Mouse (Mus musculus) embryonic facial prominence, embryonic 12.5 days (tissue): ENCODE measurements around the gene Pck2. TPM values are rescaled to one million over a fixed set of nuclear protein-coding genes. Genes with fewer than 3 reads are reported as not detected.
A peak's percentile ranks its signal among the peaks of the same experiment; 100 is the strongest.

Source experiments
- ATAC-seq: fragments of 200-750 bp; cut with Nextera tagmentation; 2 replicates; pipeline ENCODE4 v1.8.0; 2017; ENCODE audit not compliant: insufficient number of reproducible peaks, insufficient read depth, low FRiP score, low TSS enrichment
- H3K27ac ChIP-seq: fragments of 300-500 bp; sonication (generic); 2 replicates; pipeline ENCODE4 v1.5.1; 2016; ENCODE audit warnings: mild to moderate bottlenecking
- H3K27me3 ChIP-seq: fragments of 300-500 bp; sonication (generic); 2 replicates; pipeline ENCODE4 v1.6.1; 2016; ENCODE audit warnings: mild to moderate bottlenecking, moderate library complexity
- H3K36me3 ChIP-seq: fragments of 300-500 bp; sonication (generic); 2 replicates; pipeline ENCODE4 v1.6.1; 2016; ENCODE audit warnings: mild to moderate bottlenecking
- H3K4me1 ChIP-seq: fragments of 300-500 bp; sonication (generic); 2 replicates; pipeline ENCODE4 v1.6.1; 2016
- H3K4me2 ChIP-seq: fragments of 300-500 bp; sonication (generic); replicated peaks from 2 replicates; pipeline ENCODE4 v1.6.1; 2016; ENCODE audit warnings: mild to moderate bottlenecking, moderate library complexity
- H3K4me3 ChIP-seq: fragments of 300-500 bp; sonication (generic); 2 replicates; pipeline ENCODE4 v1.5.1; 2016; ENCODE audit warnings: mild to moderate bottlenecking
- H3K9ac ChIP-seq: fragments of 300-500 bp; sonication (generic); 2 replicates; pipeline ENCODE4 v1.6.1; 2016; ENCODE audit warnings: mild to moderate bottlenecking, moderate library complexity
- H3K9me3 ChIP-seq: fragments of 300-500 bp; sonication (generic); 2 replicates; pipeline ENCODE4 v1.6.1; 2016; ENCODE audit warnings: mild to moderate bottlenecking, moderate library complexity
- WGBS: fragments of 180-500 bp; shearing (Covaris S2); methylation state at CpG from one replicate; pipeline ENCODE4 v1.1.7; 2016; 5-methylcytosine and 5-hydroxymethylcytosine counted together
- polyA plus RNA-seq: library from polyadenylated mRNA; unstranded; fragments of >200 nt; fragmentation: Nextera tagmentation; extraction: Ambion mirVana; gene quantifications from 2 replicates; pipeline ENCODE4 v1.2.1, GENCODE M21; 2016

The Pck2 gene
- polyA plus RNA-seq, 1 experiment from 2014 or later = 36.1 TPM

GRCm38 (mm10) chr14:55559799-55560201 is 19.7 kb downstream of the Pck2 start, which contains the start of gene Dcaf11:
Gene Dcaf11, plus strand, starts transcription at chr14:55560006.
- Histone ChIP-seq H3K27ac (peak within 1 kb of the TSS; percentile 95), H3K9me3 (no peaks in the 10 kb centered on the region), H3K4me1 (peaks cover 18% of the 10 kb centered on the region), H3K9ac (peak within 1 kb of the TSS; percentile 80), H3K4me2 (peak within 1 kb of the TSS; percentile 70), H3K27me3 (no peaks in the 10 kb centered on the region), H3K4me3 (peak within 1 kb of the TSS; percentile 67), H3K36me3 (peaks cover 16% of the 10 kb centered on the region)
- under 1% methylated on average over 27 of the region's 27 CpGs for WGBS
- peak; percentile 85 for ATAC-seq

GRCm38 (mm10) chr14:55560202-55561073 is 20.4 kb downstream of the Pck2 start, which contains the start of gene A730061H03Rik:
Gene A730061H03Rik, minus strand, starts transcription at chr14:55560406.
- peak; percentile 94 for ATAC-seq
- Histone ChIP-seq H3K9ac (peak within 1 kb of the TSS; percentile 80), H3K4me1 (peaks cover 18% of the 10 kb centered on the region), H3K4me2 (peak within 1 kb of the TSS; percentile 70), H3K27ac (peak within 1 kb of the TSS; percentile 95), H3K4me3 (peak within 1 kb of the TSS; percentile 67), H3K9me3 (no peaks in the 10 kb centered on the region), H3K27me3 (no peaks in the 10 kb centered on the region), H3K36me3 (peaks cover 23% of the 10 kb centered on the region)
- under 1% methylated on average over 51 of the region's 51 CpGs for WGBS

- Histone ChIP-seq H3K4me1 (peaks cover 16% of the 10 kb centered on the region), H3K36me3 (peaks cover 37% of the 10 kb centered on the region), H3K4me2 (peak overlapping the region; percentile 70), H3K4me3 (peak overlapping the region; percentile 67), H3K9me3 (no peaks in the 10 kb centered on the region), H3K27me3 (no peaks in the 10 kb centered on the region), H3K9ac (no peak overlapping the region), H3K27ac (no peak overlapping the region)
- ATAC-seq = no peak
- 73% methylated on average over 10 of the region's 10 CpGs for WGBS
Observed at GRCm38 (mm10) chr14:55561860-55562259, 21.8 kb downstream of the Pck2 start.

GRCm38 (mm10) chr14:55563249-55563648 is 23.2 kb downstream of the Pck2 start:
- H3K27ac ChIP-seq = no peak overlapping the region
- no peaks in the 10 kb centered on the region for H3K27me3 ChIP-seq
- WGBS = 87% methylated on average over 11 of the region's 11 CpGs
- H3K36me3 ChIP-seq = peaks cover 51% of the 10 kb centered on the region
- no peak for ATAC-seq
- H3K9ac ChIP-seq = no peak overlapping the region
- H3K4me3 ChIP-seq = no peak overlapping the region
- H3K4me1 ChIP-seq = peaks cover 15% of the 10 kb centered on the region
- H3K4me2 ChIP-seq = no peak overlapping the region
- no peaks in the 10 kb centered on the region for H3K9me3 ChIP-seq

- H3K36me3 ChIP-seq = peaks cover 67% of the 10 kb centered on the region
- WGBS = 84% methylated on average over 3 of the region's 3 CpGs
Observed at GRCm38 (mm10) chr14:55565748-55566147, 25.7 kb downstream of the Pck2 start.

GRCm38 (mm10) chr14:55567496-55567895 is 27.4 kb downstream of the Pck2 start:
- no peak overlapping the region for H3K27ac ChIP-seq
- peaks cover 67% of the 10 kb centered on the region for H3K36me3 ChIP-seq
- H3K4me3 ChIP-seq = no peak overlapping the region
- 88% methylated on average over 3 of the region's 3 CpGs for WGBS
- H3K4me2 ChIP-seq = no peak overlapping the region
- H3K9me3 ChIP-seq = no peaks in the 10 kb centered on the region
- H3K9ac ChIP-seq = no peak overlapping the region
- no peaks in the 10 kb centered on the region for H3K27me3 ChIP-seq
- no peak for ATAC-seq
- no peaks in the 10 kb centered on the region for H3K4me1 ChIP-seq

More at GRCm38 (mm10) chr14:55565748-55566147, 25.7 kb downstream of the Pck2 start:
- no peak overlapping the region for H3K4me2 ChIP-seq
- no peaks in the 10 kb centered on the region for H3K27me3 ChIP-seq
- no peaks in the 10 kb centered on the region for H3K9me3 ChIP-seq
- ATAC-seq = no peak
- peaks cover 12% of the 10 kb centered on the region for H3K4me1 ChIP-seq
- H3K4me3 ChIP-seq = no peak overlapping the region
- no peak overlapping the region for H3K9ac ChIP-seq
- H3K27ac ChIP-seq = no peak overlapping the region

GRCm38 (mm10) chr14:55570588-55570987 is 30.5 kb downstream of the Pck2 start:
- H3K4me2 ChIP-seq = no peak overlapping the region
- no peak for ATAC-seq
- no peaks in the 10 kb centered on the region for H3K9me3 ChIP-seq
- no peaks in the 10 kb centered on the region for H3K4me1 ChIP-seq
- H3K9ac ChIP-seq = no peak overlapping the region
- H3K27me3 ChIP-seq = no peaks in the 10 kb centered on the region
- WGBS = 93% methylated on average over 2 of the region's 2 CpGs
- no peak overlapping the region for H3K4me3 ChIP-seq
- no peak overlapping the region for H3K27ac ChIP-seq
- peaks cover 43% of the 10 kb centered on the region for H3K36me3 ChIP-seq

GRCm38 (mm10) chr14:55571760-55572159 is 31.7 kb downstream of the Pck2 start:
- no peak overlapping the region for H3K9ac ChIP-seq
- no peak overlapping the region for H3K4me2 ChIP-seq
- H3K27me3 ChIP-seq = no peaks in the 10 kb centered on the region
- H3K9me3 ChIP-seq = no peaks in the 10 kb centered on the region
- no peaks in the 10 kb centered on the region for H3K4me1 ChIP-seq
- H3K36me3 ChIP-seq = peaks cover 31% of the 10 kb centered on the region
- H3K27ac ChIP-seq = no peak overlapping the region
- H3K4me3 ChIP-seq = no peak overlapping the region
- no peak for ATAC-seq

- ATAC-seq = no peak
- Histone ChIP-seq H3K27ac (no peak within 1 kb of the TSS), H3K9ac (no peak within 1 kb of the TSS; the same call in 1 of the 2 replicates), H3K4me3 (no peak within 1 kb of the TSS; the same call in 1 of the 2 replicates), H3K36me3 (0 out of 2 replicates have a peak, but pooled peaks cover 6% of the 10 kb centered on the region), H3K4me1 (no peaks in the 10 kb centered on the region), H3K27me3 (no peaks in the 10 kb centered on the region), H3K9me3 (no peaks in the 10 kb centered on the region), H3K4me2 (peak within 1 kb of the TSS; percentile 26; the same call in 1 of the 2 replicates)
- 55% methylated on average over 8 of the region's 8 CpGs for WGBS
Observed at GRCm38 (mm10) chr14:55575302-55575701, 35.2 kb downstream of the Pck2 start, which contains the start of gene Fitm1. Gene Fitm1, plus strand, starts transcription at chr14:55575617.

- Histone ChIP-seq H3K4me1 (no peaks in the 10 kb centered on the region), H3K9me3 (no peaks in the 10 kb centered on the region), H3K4me2 (no peak overlapping the region), H3K27me3 (no peaks in the 10 kb centered on the region), H3K27ac (no peak overlapping the region), H3K36me3 (peaks cover 10% of the 10 kb centered on the region), H3K9ac (no peak overlapping the region; the same call in 1 of the 2 replicates), H3K4me3 (no peak overlapping the region; the same call in 1 of the 2 replicates)
- WGBS = 72% methylated on average over 13 of the region's 13 CpGs
- no peak for ATAC-seq
Observed at GRCm38 (mm10) chr14:55575711-55576110, 35.6 kb downstream of the Pck2 start.

GRCm38 (mm10) chr14:55576376-55576775 is 36.3 kb downstream of the Pck2 start:
- ATAC-seq = no peak
- Histone ChIP-seq H3K9me3 (no peaks in the 10 kb centered on the region), H3K4me3 (no peak overlapping the region), H3K36me3 (peaks cover 17% of the 10 kb centered on the region), H3K9ac (no peak overlapping the region), H3K4me2 (peak overlapping the region; percentile 26; the same call in 1 of the 2 replicates), H3K27me3 (no peaks in the 10 kb centered on the region), H3K27ac (no peak overlapping the region), H3K4me1 (no peaks in the 10 kb centered on the region)
- 75% methylated on average over 16 of the region's 16 CpGs for WGBS
